Mouse (Mus musculus) MEL (cell line): ENCODE measurements around the gene Krt25. TPM values are rescaled to one million over a fixed set of nuclear protein-coding genes. Genes with fewer than 3 reads are reported as not detected.

ENCODE experiments used
- DNase-seq: peaks from one replicate; pipeline ENCODE4 v3.0.0; 2011; ENCODE audit warnings: low read depth, low spot score
- H3K27ac ChIP-seq: 2 replicates; pipeline ENCODE4 v1.5.1; 2012; ENCODE audit warnings: low read depth, mild to moderate bottlenecking, control low read depth, low read length, moderate library complexity; ENCODE audit not compliant: control insufficient read depth
- H3K27me3 ChIP-seq, 2 experiments: fragments of 150-350 bp in 1 of 2; sonication (generic) in 1 of 2; 2 replicates each; pipeline ENCODE4 v1.6.1; 2012; ENCODE audit warnings: low read length in 2 of 2, mild to moderate bottlenecking in 2 of 2, improper control_type of control experiment in 1 of 2, moderate library complexity in 1 of 2; ENCODE audit not compliant: insufficient read depth in 2 of 2, control insufficient read depth in 1 of 2
- H3K36me3 ChIP-seq, 2 experiments: 2 replicates each; pipeline ENCODE4 v1.6.1; 2012 to 2014; ENCODE audit warnings: low read length in 2 of 2, improper control_type of control experiment in 1 of 2, inconsistent platforms in 1 of 2, mild to moderate bottlenecking in 1 of 2; ENCODE audit not compliant: insufficient read depth in 2 of 2, control insufficient read depth in 1 of 2
- H3K4me1 ChIP-seq, 2 experiments: fragments of 150-350 bp in 1 of 2; sonication (generic) in 1 of 2; 2 replicates each; pipeline ENCODE4 v1.6.1; 2012; ENCODE audit warnings: low read length in 2 of 2, improper control_type of control experiment in 1 of 2, mild to moderate bottlenecking in 1 of 2; ENCODE audit not compliant: insufficient read depth in 2 of 2, control insufficient read depth in 1 of 2
- H3K4me3 ChIP-seq, 2 experiments: fragments of 150-350 bp in 1 of 2; sonication (generic) in 1 of 2; 2 replicates each; pipeline ENCODE4 v1.5.1; 2012; ENCODE audit warnings: low read depth in 2 of 2, low read length in 2 of 2, mild to moderate bottlenecking in 2 of 2, moderate library complexity in 2 of 2, control low read depth in 1 of 2, improper control_type of control experiment in 1 of 2; ENCODE audit not compliant: control insufficient read depth in 1 of 2, insufficient read depth in 1 of 2
- H3K79me2 ChIP-seq: 2 replicates; pipeline ENCODE4 v1.6.1; 2012; ENCODE audit warnings: mild to moderate bottlenecking, low read length, moderate library complexity; ENCODE audit not compliant: control insufficient read depth, poor library complexity, insufficient read depth
- H3K9ac ChIP-seq: 2 replicates; pipeline ENCODE4 v1.6.1; 2012; ENCODE audit warnings: low read depth, mild to moderate bottlenecking, control low read depth, low read length, moderate library complexity; ENCODE audit not compliant: control insufficient read depth, poor library complexity, severe bottlenecking
- H3K9me3 ChIP-seq: fragments of 150-350 bp; sonication (generic); replicated peaks from 2 replicates; pipeline ENCODE4 v1.6.1; 2012; ENCODE audit warnings: mild to moderate bottlenecking, low read length, improper control_type of control experiment, moderate library complexity; ENCODE audit not compliant: insufficient read depth
- CHD2 ChIP-seq: IDR thresholded peaks from 2 replicates; pipeline ENCODE4 v1.6.1; 2011; ENCODE audit warnings: low read length, improper control_type of control experiment
- CTCF ChIP-seq, 3 experiments: IDR thresholded peaks in 2 of 3; conservative IDR thresholded peaks in 1 of 3; 2 replicates each; pipeline ENCODE4 v1.5.1; 2011 to 2012; ENCODE audit warnings: low read length in 3 of 3, low read depth in 2 of 3, mild to moderate bottlenecking in 2 of 3, improper control_type of control experiment in 1 of 3, inconsistent platforms in 1 of 3, mixed read lengths in 1 of 3, moderate library complexity in 1 of 3; ENCODE audit not compliant: control insufficient read depth in 1 of 3, insufficient read depth in 1 of 3, poor library complexity in 1 of 3, severe bottlenecking in 1 of 3
- E2F4 ChIP-seq: IDR thresholded peaks from 2 replicates; pipeline ENCODE4 v1.6.1; 2011; ENCODE audit warnings: low read depth, low read length, improper control_type of control experiment, borderline replicate concordance
- EP300 ChIP-seq, 2 experiments: IDR thresholded peaks; 2 replicates each; pipeline ENCODE4 v1.6.1; 2011; ENCODE audit warnings: improper control_type of control experiment in 2 of 2, low read length in 2 of 2, low read depth in 1 of 2, mild to moderate bottlenecking in 1 of 2
- GABPA ChIP-seq: IDR thresholded peaks from 2 replicates; pipeline ENCODE4 v1.6.1; 2012; ENCODE audit warnings: low read depth, mild to moderate bottlenecking, inconsistent platforms, low read length, improper control_type of control experiment, moderate library complexity
- GATA1 ChIP-seq: IDR thresholded peaks from 2 replicates; pipeline ENCODE4 v1.6.1; 2011; ENCODE audit warnings: low read depth, low read length, improper control_type of control experiment
- HCFC1 ChIP-seq: IDR thresholded peaks from 2 replicates; pipeline ENCODE4 v1.6.1; 2012; ENCODE audit warnings: low read depth, mild to moderate bottlenecking, inconsistent platforms, low read length, improper control_type of control experiment, moderate library complexity
- JUND ChIP-seq: IDR thresholded peaks from 2 replicates; pipeline ENCODE4 v1.6.1; 2011; ENCODE audit warnings: low read depth, mild to moderate bottlenecking, improper control_type of control experiment, low read length
- MAX ChIP-seq: IDR thresholded peaks from 2 replicates; pipeline ENCODE4 v1.6.1; 2011; ENCODE audit warnings: low read length, improper control_type of control experiment
- MAZ ChIP-seq: IDR thresholded peaks from 2 replicates; pipeline ENCODE4 v1.6.1; 2012; ENCODE audit warnings: low read depth, mild to moderate bottlenecking, inconsistent platforms, low read length, improper control_type of control experiment
- MEF2A ChIP-seq: IDR thresholded peaks from 2 replicates; pipeline ENCODE4 v1.6.1; 2014; ENCODE audit warnings: low read depth, mild to moderate bottlenecking, inconsistent platforms, low read length, improper control_type of control experiment; ENCODE audit not compliant: poor library complexity, insufficient replicate concordance, severe bottlenecking; ENCODE audit errors: extremely low read depth
- MXI1 ChIP-seq: IDR thresholded peaks from 2 replicates; pipeline ENCODE4 v1.6.1; 2011; ENCODE audit warnings: mild to moderate bottlenecking, low read depth, low read length, improper control_type of control experiment
- MYB ChIP-seq: IDR thresholded peaks from 2 replicates; pipeline ENCODE4 v1.6.1; 2011; ENCODE audit warnings: mild to moderate bottlenecking, low read depth, low read length, improper control_type of control experiment
- MYC ChIP-seq: IDR thresholded peaks from 2 replicates; pipeline ENCODE4 v1.6.1; 2011; ENCODE audit warnings: low read depth, mild to moderate bottlenecking, low read length, improper control_type of control experiment, moderate library complexity
- POLR2AphosphoS5 ChIP-seq: IDR thresholded peaks from 2 replicates; pipeline ENCODE4 v1.6.1; 2012; ENCODE audit warnings: low read depth, borderline replicate concordance, mild to moderate bottlenecking, inconsistent platforms, low read length, moderate library complexity, mixed read lengths
- RAD21 ChIP-seq: IDR thresholded peaks from 2 replicates; pipeline ENCODE4 v1.6.1; 2011; ENCODE audit warnings: mild to moderate bottlenecking, low read depth, low read length, improper control_type of control experiment
- RCOR1 ChIP-seq: IDR thresholded peaks from 2 replicates; pipeline ENCODE4 v1.6.1; 2012; ENCODE audit warnings: low read depth, mild to moderate bottlenecking, inconsistent platforms, low read length, improper control_type of control experiment
- SIN3A ChIP-seq: IDR thresholded peaks from 2 replicates; pipeline ENCODE4 v1.6.1; 2012; ENCODE audit warnings: low read length, improper control_type of control experiment, inconsistent platforms
- SMC3 ChIP-seq: IDR thresholded peaks from 2 replicates; pipeline ENCODE4 v1.6.1; 2011; ENCODE audit warnings: low read depth, low read length, improper control_type of control experiment
- TAL1 ChIP-seq: IDR thresholded peaks from 2 replicates; pipeline ENCODE4 v1.6.1; 2012; ENCODE audit warnings: mild to moderate bottlenecking, inconsistent platforms, low read length, moderate library complexity, mixed read lengths
- UBTF ChIP-seq: IDR thresholded peaks from 2 replicates; pipeline ENCODE4 v1.6.1; 2012; ENCODE audit warnings: low read depth, mild to moderate bottlenecking, inconsistent platforms, low read length, improper control_type of control experiment, moderate library complexity, borderline replicate concordance; ENCODE audit not compliant: insufficient read depth
- USF1 ChIP-seq: IDR thresholded peaks from 2 replicates; pipeline ENCODE4 v1.6.1; 2014; ENCODE audit warnings: low read depth, mild to moderate bottlenecking, inconsistent platforms, low read length, improper control_type of control experiment, moderate library complexity
- ZKSCAN1 ChIP-seq: IDR thresholded peaks from 2 replicates; pipeline ENCODE4 v1.6.1; 2012; ENCODE audit warnings: low read depth, mild to moderate bottlenecking, inconsistent platforms, low read length, improper control_type of control experiment, moderate library complexity
- ZMIZ1 ChIP-seq: IDR thresholded peaks from 2 replicates; pipeline ENCODE4 v1.6.1; 2012; ENCODE audit warnings: low read depth, mild to moderate bottlenecking, inconsistent platforms, low read length, improper control_type of control experiment, moderate library complexity
- ZNF384 ChIP-seq: IDR thresholded peaks from 2 replicates; pipeline ENCODE4 v1.6.1; 2012; ENCODE audit warnings: low read depth, mild to moderate bottlenecking, inconsistent platforms, low read length, improper control_type of control experiment
- polyA plus RNA-seq, 2 experiments: library from polyadenylated mRNA; stranded (reverse) in 1 of 2; unstranded in 1 of 2; fragments of >175 nt in 1 of 2; fragments of >200 nt in 1 of 2; gene quantifications; 2 replicates each; pipeline versions ENCODE4 v1.2.1 to v1.2.4; 2012; ENCODE audit warnings: low replicate concordance in 2 of 2, low read depth in 1 of 2; ENCODE audit not compliant: insufficient read length in 2 of 2, insufficient read depth in 1 of 2, missing spikeins in 1 of 2
- total RNA-seq: library from RNA; depleted of rRNA; stranded (reverse); fragments of 300-350 nt; gene quantifications from 2 replicates; pipeline ENCODE4 v1.2.3, GENCODE M21; 2012

Krt25 gene
- total and polyA plus RNA-seq, 3 experiments, result not detected

GRCm38 (mm10) chr11:99307579-99307978, 15.2 kb downstream of the Krt25 start (continued):
- no peak for TF ChIP-seq MEF2A

DNA sequence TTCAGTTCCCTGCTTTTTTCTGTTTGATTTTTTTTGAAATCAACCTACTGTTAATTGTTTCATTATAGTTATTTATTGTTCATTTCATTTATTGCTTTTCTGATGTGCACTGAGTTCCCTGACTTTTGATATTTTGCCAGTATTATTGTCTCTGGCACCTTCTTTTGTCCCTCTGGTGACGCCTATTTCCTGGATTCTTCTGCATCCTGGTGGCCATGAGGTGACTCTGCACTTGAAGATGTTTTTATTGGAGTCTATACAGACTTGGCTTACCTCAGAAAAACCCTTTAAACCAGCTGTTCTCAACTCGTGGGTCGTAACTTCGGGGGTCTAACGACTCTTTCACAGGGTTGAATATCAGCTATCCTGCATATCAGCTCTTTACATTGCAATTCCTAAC, 27.7 kb downstream of the Krt25 start:
- H3K4me1 ChIP-seq, result no peaks in the 10 kb centered on the region
- H3K4me3 ChIP-seq, result no peak overlapping the region
- H3K79me2 ChIP-seq, result no peaks in the 10 kb centered on the region
- peaks cover 0 to 18% of the 10 kb centered on the region in 2 experiments; a peak in 3 of 4 replicates for H3K27me3 ChIP-seq
- no peaks in the 10 kb centered on the region for H3K36me3 ChIP-seq
- no peak overlapping the region for H3K9ac ChIP-seq
- TF ChIP-seq HCFC1 (no peak), POLR2AphosphoS5 (no peak), RAD21 (peak; percentile 21), ZNF384 (no peak), MAX (no peak), CTCF (IDR thresholded peaks at IDR 0.05 in 2 of 3, conservative IDR thresholded peaks at IDR 0.05 in 1 of 3; ENCODE audit: control insufficient read depth in 1 of 3, insufficient read depth in 1 of 3, low read depth in 2 of 3, low read length in 3 of 3, poor library complexity in 1 of 3, severe bottlenecking in 1 of 3) (peak in 1 of 3 experiments; percentile 27; a peak in 2 of 6 replicates), GATA1 (no peak), EP300 (IDR thresholded peaks at IDR 0.05; ENCODE audit: low read depth in 1 of 2, low read length in 2 of 2) (no peak), MYC (no peak), TAL1 (no peak), JUND (no peak), SMC3 (peak; percentile 28; the same call in 1 of the 2 replicates), MAZ (no peak), SIN3A (no peak), ZKSCAN1 (no peak), E2F4 (no peak), USF1 (no peak), UBTF (no peak), MYB (no peak), CHD2 (no peak), MXI1 (no peak), MEF2A (no peak), RCOR1 (no peak), ZMIZ1 (no peak), GABPA (no peak)
- no peak for DNase-seq
- H3K9me3 ChIP-seq, result no peaks in the 10 kb centered on the region
- H3K27ac ChIP-seq, result no peak overlapping the region
